Mouse (Mus musculus) lung, postnatal 10 days (tissue): ENCODE results near the gene Aamp.
"Not testable (repeated sequence)": the region's sequence is repeated elsewhere in the genome, so short reads cannot be mapped to it uniquely, and the experiment has no call there.

ENCODE experiments used
- DNase-seq: peaks from one replicate; pipeline ENCODE4 v3.0.0; 2021

Gene Aamp

GRCm38 (mm10) chr1:74300347-74301110 is 16.0 kb upstream of the Aamp start:
- no peak for DNase-seq

DNA sequence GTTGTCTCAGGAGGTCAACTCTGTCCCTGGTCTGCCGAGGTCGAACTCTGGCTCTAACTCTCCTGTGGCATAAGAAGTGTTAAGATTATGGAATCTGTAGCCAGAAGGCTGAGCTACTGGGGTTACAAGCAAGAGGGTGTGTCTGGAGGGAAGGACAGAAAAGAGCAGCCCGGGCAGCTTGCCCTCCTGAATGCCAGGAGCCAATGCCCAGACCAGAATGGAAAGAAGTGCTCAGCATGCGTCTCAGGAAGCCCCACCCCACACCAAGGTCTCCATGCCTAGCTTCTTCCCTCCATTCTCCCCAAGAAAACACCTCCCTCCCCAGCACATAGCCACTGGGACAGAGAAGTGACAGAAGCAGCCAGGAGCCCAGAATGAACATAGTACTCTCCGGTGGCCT is 14.5 kb upstream of the Aamp start:
- peak; percentile 73 for DNase-seq

GRCm38 (mm10) chr1:74298157-74298750 is 13.7 kb upstream of the Aamp start:
- no peak for DNase-seq

DNA sequence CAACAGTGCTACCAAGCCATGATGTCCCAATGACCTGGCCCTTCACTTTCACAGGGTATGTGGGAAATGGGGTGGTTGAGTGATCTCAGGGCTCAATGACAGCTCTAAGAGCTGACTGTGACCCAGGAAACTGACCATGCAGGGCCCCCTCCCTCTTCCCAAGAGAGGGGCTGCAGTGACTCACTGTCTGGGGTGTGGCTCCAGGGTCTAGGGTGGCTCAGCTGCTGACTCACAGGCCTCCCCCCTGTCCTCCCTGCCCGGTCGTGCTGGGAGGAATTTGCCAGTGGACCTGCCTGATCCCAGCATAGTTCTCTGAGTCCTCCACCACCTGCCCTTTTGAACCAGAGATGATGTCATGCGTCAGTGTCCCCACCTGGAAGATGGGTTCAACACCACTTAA is 12.7 kb upstream of the Aamp start:
- peak; percentile 69 for DNase-seq

GRCm38 (mm10) chr1:74296477-74296876 is 11.9 kb upstream of the Aamp start:
- peak; percentile 38 for DNase-seq

DNA sequence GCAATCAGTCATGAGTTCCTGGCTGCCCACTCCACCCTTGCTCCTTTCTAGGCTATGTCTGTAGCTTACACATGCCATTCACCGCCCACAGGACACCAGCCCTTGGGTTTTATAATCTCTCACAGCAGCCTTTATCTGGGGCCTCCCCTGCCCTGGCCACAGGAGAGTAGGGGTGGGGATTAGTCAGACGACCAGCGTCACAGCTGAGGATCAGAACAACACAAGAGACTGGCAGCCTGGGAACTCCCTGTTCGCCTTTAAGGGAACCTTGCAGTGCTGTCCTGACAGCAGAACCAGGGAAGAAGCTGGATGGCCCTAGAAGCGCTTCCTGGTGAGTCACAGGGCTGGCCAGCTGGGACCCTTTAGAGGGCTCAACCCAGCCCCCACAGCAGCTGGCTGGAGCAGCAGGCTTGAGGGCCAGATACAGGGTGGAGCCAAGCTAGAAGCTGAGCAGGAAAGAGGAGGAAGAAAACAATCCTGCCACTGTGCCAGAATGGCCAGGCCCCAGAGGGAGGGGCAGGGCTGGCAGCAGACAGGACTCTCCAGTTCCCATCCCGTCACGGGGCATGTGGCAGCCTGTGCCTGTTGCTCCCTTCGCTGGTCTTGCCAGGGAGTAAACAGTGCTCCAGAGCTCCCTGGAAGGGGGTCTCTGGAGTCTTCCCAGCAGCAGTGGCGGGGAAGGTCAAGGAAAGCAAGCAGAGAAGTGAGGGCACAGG is 11.1 kb upstream of the Aamp start:
- DNase-seq = peak; percentile 98

GRCm38 (mm10) chr1:74294733-74295455 is 10.4 kb upstream of the Aamp start:
- DNase-seq = no peak

GRCm38 (mm10) chr1:74294090-74294643 is 9.6 kb upstream of the Aamp start:
- DNase-seq = no peak

DNA sequence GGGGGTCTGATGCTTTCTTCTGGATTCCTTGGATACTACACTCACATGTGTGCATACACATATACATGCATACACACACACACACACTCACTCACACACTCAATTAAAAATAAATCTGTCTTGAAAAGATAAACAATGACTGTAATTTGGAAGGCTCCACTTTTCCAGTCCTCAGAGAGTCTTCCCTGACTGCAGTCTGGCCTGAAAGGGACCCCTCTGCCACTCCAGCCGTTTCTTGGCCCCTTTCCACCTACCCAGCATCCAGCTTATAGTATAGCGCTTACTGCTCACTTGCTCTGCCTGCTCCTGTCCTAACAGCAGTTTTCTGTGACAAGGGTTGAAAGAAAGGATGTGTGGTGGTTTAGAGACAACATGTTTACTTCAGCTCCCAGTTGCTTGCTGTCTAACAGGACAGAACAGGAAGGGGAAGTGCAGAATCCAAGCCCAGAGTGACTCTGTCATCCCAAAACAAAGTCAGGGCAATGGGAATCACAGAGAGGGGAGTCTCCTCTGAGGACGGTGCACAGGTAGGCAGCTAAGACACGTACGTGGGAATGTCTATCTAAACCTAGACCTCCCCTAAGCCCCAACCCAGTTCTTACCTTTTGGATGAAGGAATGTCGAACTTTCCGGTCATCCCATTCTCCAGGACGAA is 8.9 kb upstream of the Aamp start:
- peak; percentile 55 for DNase-seq

DNA sequence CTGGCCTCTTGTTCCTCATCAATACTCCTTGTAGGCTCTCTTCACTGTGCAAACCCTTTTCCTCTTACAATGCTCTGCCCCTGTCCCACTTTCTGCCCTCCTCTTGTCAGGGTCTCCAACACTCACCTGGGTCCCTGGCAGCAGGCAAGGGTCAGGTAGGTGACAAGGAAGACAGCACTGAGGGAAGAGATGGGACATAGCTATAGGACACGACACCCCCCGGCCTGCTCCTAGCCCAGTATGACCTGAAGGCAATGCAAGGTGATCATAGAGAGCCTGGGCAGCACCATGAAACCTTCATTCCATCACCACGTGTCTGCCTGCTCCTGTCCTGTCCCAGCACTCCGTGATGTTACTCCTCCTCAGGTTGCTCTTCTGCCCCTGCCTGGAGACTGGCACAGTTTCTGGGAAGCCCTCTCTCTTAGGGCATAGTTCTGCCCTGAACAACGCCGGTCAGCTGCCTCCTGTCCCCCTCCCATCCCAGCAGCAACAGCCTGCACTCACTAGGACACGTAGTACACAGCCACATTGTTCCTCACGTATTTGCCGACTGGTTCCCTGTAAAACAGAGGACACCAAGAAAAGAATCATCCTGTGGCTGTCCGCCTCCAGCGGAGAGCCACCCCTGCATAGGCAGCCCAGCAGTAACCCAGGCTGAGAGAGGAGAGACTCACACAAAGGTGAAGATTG is 7.9 kb upstream of the Aamp start:
- DNase-seq = no peak

DNA sequence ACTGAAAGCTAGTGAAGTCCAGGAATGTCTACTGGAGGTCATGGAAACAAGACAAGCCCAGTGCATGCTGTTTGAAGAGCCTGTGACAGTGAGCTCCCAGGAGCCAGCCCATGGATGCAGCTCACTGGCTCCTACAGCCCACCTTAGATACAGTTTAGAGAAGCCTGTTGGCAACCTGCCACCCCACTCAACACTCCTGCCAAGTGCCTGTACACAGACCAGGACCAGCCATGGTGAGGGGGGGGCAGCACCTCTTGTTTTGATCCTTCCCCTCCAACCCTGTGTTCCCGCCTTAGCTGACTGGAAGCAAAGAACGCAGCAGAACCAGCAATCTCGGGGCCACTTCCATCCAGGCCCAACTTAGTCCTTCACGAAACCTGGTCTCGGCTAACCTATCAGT is 5.6 kb upstream of the Aamp start:
- no peak for DNase-seq

GRCm38 (mm10) chr1:74289740-74290139 is 5.2 kb upstream of the Aamp start:
- DNase-seq = no peak

- DNase-seq = no peak
Measured at GRCm38 (mm10) chr1:74289248-74289647, 4.7 kb upstream of the Aamp start.

DNA sequence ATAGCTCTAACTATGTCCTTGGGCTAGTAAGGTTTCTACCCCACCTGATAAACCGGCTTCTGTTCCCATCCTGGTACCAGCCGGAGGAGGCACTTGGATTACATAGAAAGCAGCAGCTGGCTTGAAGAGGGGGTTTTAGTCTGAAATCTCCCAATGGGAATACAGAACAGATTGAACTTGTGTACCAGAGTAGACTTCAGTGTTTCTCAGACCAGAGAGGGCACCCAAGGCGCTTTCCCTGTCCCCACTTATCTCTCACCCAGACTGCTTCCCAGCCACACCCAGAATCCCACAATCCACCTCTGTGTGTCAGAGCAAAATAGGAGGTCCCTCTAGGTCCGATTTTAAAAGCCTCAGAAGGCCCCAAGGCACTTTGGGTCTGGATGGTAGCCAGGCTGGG is 3.8 kb upstream of the Aamp start:
- DNase-seq = no peak

GRCm38 (mm10) chr1:74286869-74287607 is 2.5 kb upstream of the Aamp start:
- not testable (repeated sequence) for DNase-seq

DNA sequence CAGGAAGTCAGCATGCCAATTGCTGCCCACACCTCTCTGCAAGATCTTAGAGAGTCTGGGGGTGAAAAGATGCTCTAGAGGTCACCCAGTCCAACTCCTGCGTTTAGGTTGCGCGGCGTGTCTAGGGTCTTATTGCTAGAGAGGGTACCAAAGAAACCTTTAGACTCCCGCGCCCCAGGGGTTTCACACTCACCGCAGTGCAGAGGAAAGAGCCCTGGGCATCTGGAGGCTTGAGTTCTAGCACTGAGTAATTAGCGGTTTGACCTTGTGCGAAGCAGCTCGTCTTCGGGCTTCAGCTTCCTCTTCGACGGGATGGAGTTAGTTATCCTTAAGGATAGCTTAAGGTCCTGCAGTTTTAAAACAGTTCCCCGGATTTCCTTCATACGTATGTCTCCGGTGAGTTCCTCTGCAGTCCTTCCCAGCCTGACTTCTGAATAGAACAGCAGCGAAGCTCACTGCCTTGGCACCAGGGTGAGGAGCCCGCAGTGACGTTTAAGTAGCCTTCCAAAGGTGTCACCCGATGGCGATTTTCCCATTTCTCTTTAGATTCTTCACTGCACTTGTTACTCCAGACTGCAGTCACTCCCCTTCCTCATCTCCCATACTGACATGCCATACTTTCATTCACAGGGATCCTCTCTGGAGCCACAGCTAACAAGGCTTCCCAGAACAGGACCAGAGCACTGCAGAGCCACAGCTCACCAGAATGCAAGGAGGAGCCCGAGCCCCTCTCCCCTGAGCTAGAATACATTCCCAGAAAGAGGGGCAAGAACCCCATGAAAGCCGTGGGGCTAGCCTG is 873 bp upstream of the Aamp start:
- no peak for DNase-seq

- DNase-seq = peak; percentile 84
Measured at GRCm38 (mm10) chr1:74283686-74284463, 663 bp downstream of the Aamp start.

DNA sequence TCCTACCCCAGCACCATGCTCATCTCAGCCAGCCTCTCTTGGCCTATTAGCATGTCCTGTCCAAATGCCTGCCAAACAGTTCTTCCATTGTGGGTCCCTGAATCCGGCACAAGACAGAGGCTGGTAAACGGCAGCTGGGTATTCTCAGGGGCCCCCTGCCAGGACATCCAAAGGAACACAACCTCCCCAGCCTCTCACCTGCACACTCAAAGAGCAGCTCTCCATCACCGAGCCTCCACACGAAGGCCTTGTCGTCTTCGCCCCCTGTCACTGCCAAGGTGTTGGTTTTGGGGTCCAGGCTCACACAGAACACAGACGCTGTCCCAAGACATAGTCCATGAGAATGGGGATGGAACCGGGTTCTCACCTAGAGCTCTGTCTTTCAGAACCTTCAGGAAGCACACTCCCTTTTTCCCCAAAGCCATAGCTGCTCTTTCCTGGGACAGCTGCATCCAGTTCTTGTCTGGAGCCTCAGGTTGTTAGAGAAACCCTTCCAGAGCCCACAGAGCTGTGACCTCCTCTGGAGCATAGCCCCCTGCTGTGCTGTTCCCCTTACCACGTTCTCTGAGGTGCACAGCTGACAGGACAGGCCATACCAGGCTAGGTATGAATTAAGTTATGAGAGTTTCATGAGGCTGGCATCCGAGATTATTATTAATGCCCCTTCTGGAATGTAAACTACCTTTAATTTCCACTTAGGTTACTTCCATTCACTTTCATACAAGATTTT is 1.5 kb downstream of the Aamp start:
- no peak for DNase-seq

- no peak for DNase-seq
Measured at GRCm38 (mm10) chr1:74281886-74282285, 2.7 kb downstream of the Aamp start.
